Mouse (Mus musculus): ENCODE measurements around the gene Trim38. TPM values are rescaled to one million over a fixed set of nuclear protein-coding genes. Genes with fewer than 3 reads are reported as not detected.
"Not testable (repeated sequence)": the region's sequence is repeated elsewhere in the genome, so short reads cannot be mapped to it uniquely, and the experiment has no call there.

Gene Trim38
- total RNA-seq (2021), result not detected
- long read RNA-seq, experiment 1, result 0 reads
- long read RNA-seq, experiment 2, result 0 reads

DNA sequence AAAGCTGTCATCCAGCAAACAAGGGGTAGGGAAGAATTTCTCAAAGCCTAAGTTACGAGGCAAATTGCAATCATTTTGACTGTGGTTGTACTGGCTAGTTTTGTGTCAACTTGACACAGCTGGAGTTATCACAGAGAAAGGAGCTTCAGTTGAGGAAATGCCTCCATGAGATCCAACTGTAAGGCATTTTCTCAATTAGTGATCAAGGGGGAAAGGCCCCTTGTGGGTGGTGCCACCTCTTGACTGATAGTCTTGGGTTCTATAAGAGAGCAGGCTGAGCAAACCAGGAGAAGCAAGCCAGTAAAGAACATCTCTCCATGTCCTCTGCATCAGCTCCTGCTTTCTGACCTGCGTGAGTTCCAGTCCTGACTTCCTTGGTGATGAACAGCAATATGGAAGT, at the start of gene Trim38:
Gene Trim38, plus strand, starts transcription at position 301 of the 400 bp plus-strand sequence.
- H3K27ac ChIP-seq; H3K4me3 ChIP-seq; DNase-seq; intact Hi-C loops (cut with DNase I): not testable (repeated sequence)

DNA sequence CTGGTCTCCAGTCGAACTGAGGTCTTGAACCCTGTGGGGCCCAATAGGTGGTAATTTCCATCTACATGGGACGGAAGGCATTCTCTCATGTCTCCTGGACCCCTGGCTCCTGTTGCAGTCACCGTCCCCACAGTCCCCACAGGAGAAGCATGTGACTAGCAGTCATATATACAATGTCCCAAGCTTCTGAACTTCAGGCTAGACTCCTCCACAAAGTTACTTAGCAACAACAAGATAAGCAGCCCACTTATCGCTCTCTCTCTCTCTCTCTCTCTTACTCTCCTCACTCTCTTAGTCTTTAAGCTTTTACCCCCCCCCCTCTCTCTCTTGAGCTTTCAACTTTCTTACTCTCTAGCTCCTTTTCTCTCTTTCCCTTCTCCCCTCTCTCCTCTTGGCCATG, 45.5 kb upstream of the Trim38 start:
- TF ChIP-seq CTCF (IDR thresholded peaks at IDR 0.05), result no peak
- no peak for DNase-seq
- intact Hi-C loops (cut with DNase I), result no loop called here
- Histone ChIP-seq H3K4me3 (no peak overlapping the region), H3K27ac (no peak overlapping the region)

DNA sequence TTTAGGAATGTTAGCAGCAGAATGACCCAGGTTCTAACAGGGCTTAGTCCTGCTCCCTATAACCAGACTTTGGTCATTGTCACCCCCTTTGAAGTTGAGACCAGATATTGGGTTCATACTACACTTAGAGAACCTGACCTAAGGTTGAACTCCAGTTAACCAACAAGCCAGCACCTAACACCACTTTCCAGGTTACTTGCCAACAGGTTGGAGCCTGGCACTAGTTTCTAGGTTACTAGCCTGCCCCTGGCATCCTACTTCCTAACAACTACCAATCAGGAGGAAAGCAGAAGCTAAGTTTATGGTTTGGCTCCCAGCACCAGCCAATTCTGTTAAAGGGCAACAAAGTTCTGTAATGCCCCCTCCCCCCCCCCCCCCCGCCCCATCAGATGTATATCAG, 44.5 kb upstream of the Trim38 start:
- intact Hi-C loops (cut with DNase I), result no loop called here
- no peak for DNase-seq
- Histone ChIP-seq H3K27ac (no peak overlapping the region), H3K4me3 (no peak overlapping the region)
- no peak for TF ChIP-seq CTCF (IDR thresholded peaks at IDR 0.05)

DNA sequence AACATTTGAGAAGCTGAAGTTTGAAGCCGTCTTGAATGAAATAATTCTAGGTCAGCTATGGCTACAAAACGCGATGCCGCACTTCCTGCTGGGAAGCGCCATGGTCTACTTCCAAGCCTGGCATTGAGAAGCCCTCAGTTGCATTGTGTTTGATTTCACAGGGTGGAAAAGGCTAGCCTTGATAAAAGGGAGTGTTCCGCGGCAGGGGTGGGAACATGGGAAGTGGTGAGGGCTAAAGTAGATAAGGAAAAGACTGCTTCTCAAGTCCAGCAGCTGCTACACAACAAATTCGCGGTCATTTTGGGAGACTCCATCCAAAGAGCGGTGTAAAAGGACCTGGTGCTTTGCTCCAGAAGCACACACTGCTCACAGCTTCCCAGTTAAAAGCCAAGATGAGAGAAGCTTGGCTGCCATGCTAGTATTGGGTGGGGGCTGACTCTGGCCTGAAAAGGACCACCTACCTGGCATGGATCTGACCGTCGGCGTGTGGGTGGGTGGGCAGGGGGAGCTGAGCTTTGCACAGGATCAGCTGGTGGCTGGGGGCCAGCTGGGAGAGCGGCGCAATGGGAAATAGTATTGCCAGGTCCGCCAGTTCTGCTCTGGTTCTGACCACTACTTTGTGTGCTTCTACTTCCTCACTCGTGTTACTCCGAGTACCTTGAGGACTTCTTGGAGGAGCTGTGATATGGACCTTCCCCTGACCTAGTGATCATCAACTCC, 41.1 kb upstream of the Trim38 start:
- no peak overlapping the region for H3K27ac ChIP-seq
- TF ChIP-seq CTCF (IDR thresholded peaks at IDR 0.05), result no peak
- H3K4me3 ChIP-seq, result no peak overlapping the region
- intact Hi-C loops (cut with DNase I), result no loop called here
- DNase-seq, result no peak

DNA sequence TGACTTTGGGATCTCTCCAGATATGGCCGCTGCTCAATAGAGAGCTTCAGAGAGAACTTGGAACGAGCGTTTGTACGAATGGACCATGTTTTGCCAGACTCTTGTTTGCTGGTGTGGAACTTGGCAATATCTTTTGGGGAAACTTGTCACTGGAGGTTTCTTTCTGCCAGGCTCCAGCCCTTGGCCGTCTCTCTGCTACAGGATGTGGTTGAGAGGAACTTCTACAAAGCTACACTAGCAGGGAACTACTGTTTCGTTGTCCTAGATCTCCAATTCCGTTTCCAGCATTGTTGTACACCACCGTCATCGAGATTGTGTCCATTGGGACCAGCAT, 40.6 kb upstream of the Trim38 start:
- TF ChIP-seq CTCF (IDR thresholded peaks at IDR 0.05), result no peak
- H3K4me3 ChIP-seq, result no peak overlapping the region
- intact Hi-C loops (cut with DNase I), result no loop called here
- DNase-seq, result peak; percentile 28
- H3K27ac ChIP-seq, result no peak overlapping the region

DNA sequence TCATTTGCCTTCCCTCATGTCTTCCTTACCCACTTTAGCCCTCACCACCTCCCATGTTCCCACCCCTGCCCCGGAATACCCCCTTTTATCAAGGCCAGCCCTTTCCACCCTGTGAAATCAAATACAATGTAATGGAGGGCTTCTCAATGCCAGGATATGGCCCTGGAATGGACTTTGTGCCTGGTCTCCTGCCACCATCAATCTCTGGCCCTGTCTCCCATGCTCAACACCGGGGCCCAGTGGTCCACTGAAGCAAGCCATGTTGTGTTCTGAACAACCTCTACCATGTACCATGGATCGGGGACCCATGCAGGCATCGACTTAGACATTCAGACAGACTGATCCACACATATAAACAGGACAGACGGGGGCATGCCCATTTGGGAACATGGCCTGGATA, 40.0 kb upstream of the Trim38 start:
- no peak for TF ChIP-seq CTCF (IDR thresholded peaks at IDR 0.05)
- no peak for DNase-seq
- Histone ChIP-seq H3K4me3 (no peak overlapping the region), H3K27ac (0 out of 2 replicates have a peak overlapping the region, but pooled peaks have one; percentile 8)
- intact Hi-C loops (cut with DNase I), result loop anchor here (10.0 kb wide), 2 partner anchors 45 to 165 kb away; partner anchors contain the start of genes Hist1h2ac, Hist1h2bc and Hist1h3e

DNA sequence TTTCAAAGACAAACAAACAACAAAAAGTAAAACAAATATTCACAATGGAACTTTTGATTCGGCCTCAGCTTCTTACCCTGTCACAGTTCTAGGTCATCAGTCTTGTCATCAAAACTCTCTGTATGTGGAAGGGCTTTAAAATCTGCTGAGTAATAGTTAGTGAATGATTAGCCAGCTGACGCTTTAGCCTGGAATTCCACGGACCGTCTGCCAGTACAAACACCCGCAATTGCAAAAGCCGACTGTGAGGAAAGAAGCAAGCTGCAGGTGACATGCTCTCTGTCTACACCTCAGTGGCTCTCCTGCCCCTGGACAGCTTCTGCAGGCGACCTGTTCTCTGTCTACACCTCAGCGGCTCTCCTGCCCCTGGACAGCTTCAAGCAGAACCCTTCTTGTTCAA, 39.2 kb upstream of the Trim38 start:
- Histone ChIP-seq H3K27ac (peak overlapping the region; percentile 29; the same call in 1 of the 2 replicates), H3K4me3 (no peak overlapping the region)
- DNase-seq, result peak; percentile 34
- intact Hi-C loops (cut with DNase I), result loop anchor here (10.0 kb wide), 2 partner anchors 46 to 166 kb away; partner anchors contain the start of genes Hist1h2ac, Hist1h2bc and Hist1h3e
- TF ChIP-seq CTCF (IDR thresholded peaks at IDR 0.05), result no peak

DNA sequence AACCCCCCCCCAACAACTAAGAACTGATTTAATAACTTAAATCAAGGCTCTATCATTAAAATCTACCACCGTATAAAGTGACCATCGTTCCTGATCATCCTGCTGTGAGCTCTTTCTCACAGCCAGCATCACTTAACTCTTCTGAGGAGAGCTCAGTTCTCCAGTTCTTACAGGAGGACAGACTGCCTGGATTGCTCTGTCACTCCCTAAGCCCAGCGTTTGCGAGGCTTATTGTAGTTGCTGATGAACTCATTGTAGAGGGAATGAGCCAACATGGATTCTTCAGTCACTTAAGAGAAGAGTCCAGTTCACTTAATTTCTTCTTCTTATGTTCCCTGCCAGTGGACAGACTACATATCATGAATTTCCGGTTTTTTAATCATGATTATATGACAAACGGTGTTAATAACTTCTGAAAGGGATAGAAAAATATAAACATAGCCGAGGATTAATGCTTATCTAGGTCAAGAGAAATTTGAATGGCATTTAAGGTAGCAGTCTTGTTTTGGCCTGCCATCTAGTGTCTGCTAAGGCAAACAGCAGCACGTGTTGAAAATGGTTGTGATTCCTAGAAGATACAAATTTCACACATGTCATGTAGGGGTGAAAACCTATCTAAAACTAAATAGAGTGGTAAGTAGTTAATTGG, 37.4 kb upstream of the Trim38 start:
- TF ChIP-seq CTCF (IDR thresholded peaks at IDR 0.05), result peak; percentile 91
- no peak overlapping the region for H3K4me3 ChIP-seq
- H3K27ac ChIP-seq, result 0 out of 2 replicates have a peak overlapping the region, but pooled peaks have one; percentile 4
- intact Hi-C loops (cut with DNase I), result loop anchor here (1.0 to 10.0 kb wide), 3 partner anchors 31 to 167 kb away; partner anchors contain the start of genes Hist1h2ac, Hist1h2bc and Hist1h3e
- DNase-seq, result no peak

DNA sequence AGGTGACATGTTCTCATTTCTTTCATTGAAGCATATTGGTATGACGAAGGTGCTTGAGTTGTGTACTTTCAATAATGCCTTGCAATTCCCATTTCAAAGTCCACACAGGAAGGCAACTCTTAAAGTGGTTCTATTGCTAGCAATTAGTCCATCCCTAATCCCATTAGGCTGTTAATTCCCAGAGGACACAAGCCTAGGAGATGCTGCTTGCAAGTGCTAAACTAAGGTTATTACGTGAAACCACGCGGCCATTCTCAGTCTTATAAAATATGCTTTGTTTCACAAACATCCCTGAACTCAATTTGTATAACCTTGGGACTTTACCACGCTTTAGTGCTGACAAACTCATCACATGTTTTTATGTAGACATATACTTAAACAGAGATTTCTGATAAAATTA, 32.6 kb upstream of the Trim38 start:
- no peak for DNase-seq

DNA sequence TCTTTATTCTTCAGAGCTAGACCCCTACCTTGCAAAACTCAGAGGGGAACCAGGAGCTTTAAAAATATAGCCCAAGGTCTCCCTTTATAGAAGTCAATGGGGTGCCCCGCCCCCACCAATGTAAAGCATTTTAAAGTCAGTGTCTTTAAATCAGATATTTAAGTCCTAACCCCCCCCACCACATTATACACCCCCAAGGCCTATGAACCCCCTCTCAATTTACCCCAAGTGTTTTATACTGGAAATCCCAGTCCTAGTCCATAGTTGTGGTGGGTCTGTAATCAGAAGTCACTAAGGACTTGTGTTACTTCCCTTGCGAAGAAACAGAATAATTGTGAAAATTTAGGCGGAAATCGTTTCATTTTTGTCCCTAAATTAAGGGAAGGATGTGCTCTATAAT, 31.7 kb upstream of the Trim38 start:
- H3K27ac ChIP-seq, result peak overlapping the region; percentile 96
- no peak for DNase-seq
- TF ChIP-seq CTCF (IDR thresholded peaks at IDR 0.05), result no peak
- H3K4me3 ChIP-seq, result peak overlapping the region; percentile 96
- intact Hi-C loops (cut with DNase I), result loop anchor here (2.0 to 10.0 kb wide), 4 partner anchors 53 to 306 kb away; partner anchors contain the start of genes Hist1h1e, Hist1h2ac, Hist1h2bc and Hist1h3e

More for the DNA sequence above, 32.6 kb upstream of the Trim38 start:
- TF ChIP-seq CTCF (IDR thresholded peaks at IDR 0.05), result no peak
- intact Hi-C loops (cut with DNase I), result loop anchor here (5.0 to 10.0 kb wide), 3 partner anchors 52 to 305 kb away; partner anchors contain the start of genes Hist1h2ac, Hist1h2bc and Hist1h3e
- Histone ChIP-seq H3K27ac (no peak overlapping the region), H3K4me3 (no peak overlapping the region)

DNA sequence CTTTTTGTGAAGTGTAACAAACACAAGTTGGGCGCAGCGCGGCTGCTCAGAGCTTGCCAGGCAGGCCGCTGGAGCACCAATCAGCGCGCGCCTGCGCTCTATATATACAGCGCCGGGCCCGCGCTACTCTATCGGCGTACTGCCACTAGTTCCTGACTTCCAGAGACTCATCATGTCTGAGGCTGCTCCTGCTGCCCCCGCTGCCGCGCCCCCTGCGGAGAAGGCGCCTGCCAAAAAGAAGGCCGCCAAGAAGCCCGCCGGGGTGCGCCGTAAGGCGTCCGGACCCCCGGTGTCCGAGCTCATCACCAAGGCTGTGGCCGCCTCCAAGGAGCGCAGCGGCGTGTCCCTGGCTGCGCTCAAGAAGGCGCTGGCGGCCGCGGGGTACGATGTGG, 31.0 kb upstream of the Trim38 start, which contains the start of gene Hist1h1c:
Gene Hist1h1c, plus strand, starts transcription at position 132 of the 392 bp plus-strand sequence.
- peak within 1 kb of the TSS; percentile 96 for H3K27ac ChIP-seq
- peak; percentile 92 for DNase-seq
- H3K4me3 ChIP-seq, result peak within 1 kb of the TSS; percentile 96
- TF ChIP-seq CTCF (IDR thresholded peaks at IDR 0.05), result no peak; the same call in 1 of the 2 replicates
- intact Hi-C loops (cut with DNase I), result loop anchor here (2.0 to 10.0 kb wide), 4 partner anchors 54 to 306 kb away; partner anchors contain the start of genes Hist1h1e, Hist1h2ac, Hist1h2bc and Hist1h3e

DNA sequence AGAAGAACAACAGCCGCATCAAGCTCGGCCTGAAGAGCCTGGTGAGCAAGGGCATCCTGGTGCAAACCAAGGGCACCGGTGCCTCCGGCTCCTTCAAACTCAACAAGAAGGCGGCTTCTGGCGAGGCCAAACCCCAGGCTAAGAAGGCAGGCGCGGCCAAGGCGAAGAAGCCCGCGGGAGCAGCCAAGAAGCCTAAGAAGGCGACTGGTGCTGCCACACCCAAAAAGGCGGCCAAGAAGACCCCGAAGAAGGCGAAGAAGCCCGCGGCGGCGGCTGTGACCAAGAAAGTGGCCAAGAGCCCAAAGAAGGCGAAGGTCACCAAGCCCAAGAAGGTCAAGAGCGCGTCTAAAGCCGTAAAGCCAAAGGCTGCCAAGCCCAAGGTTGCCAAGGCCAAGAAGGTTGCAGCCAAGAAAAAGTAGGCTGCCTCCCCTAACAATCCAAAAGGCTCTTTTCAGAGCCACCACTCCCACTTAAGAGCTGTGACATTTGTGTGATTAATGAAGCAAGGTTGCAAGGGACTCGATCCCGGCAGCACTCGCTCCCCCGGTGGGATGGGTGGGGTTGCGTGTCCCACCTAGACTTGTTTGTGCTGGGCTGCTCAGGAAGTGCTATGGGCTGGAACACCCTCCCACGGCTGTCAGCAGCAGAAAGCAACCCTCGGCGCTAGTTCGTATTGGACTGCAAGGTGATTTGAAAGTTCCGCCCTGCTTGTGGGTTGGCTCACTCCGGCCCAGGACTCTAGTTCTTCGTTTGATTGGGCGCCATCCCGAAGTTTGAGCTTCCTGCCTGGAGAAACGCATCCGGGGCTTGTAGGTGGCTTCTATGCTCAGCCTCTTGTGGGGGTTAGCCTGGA, 30.4 kb upstream of the Trim38 start:
- intact Hi-C loops (cut with DNase I), result loop anchor here (2.0 to 10.0 kb wide), 4 partner anchors 54 to 307 kb away; partner anchors contain the start of genes Hist1h1e, Hist1h2ac, Hist1h2bc and Hist1h3e
- Histone ChIP-seq H3K4me3 (peak overlapping the region; percentile 96), H3K27ac (peak overlapping the region; percentile 96)
- TF ChIP-seq CTCF (IDR thresholded peaks at IDR 0.05), result no peak
- peak; percentile 95 for DNase-seq

Measured in gastrocnemius, adult 2 months (tissue).